Mouse (Mus musculus) Patski (cell line): ENCODE data around the gene Adra2a. TPM values are rescaled to one million over a fixed set of nuclear protein-coding genes. Genes with fewer than 3 reads are reported as not detected.

Experiments
- ATAC-seq: fragments of 100-300 bp; one replicate; pipeline ENCODE4 v1.8.0; 2021
- CTCF ChIA-PET: fragments of 350-600 bp; sonication (Branson Sonifier 250); formaldehyde crosslinking; loops from one replicate; lab custom pipeline; 2022; ENCODE audit warnings: inconsistent platforms; lab: Charles Lee
- POLR2A ChIA-PET: fragments of 350-600 bp; sonication (Branson Sonifier 250); formaldehyde crosslinking; loops from one replicate; lab custom pipeline; 2022; ENCODE audit warnings: antibody characterized with exemption, inconsistent platforms; lab: Charles Lee
- DNase-seq: peaks from one replicate; pipeline ENCODE4 v3.0.0-alpha.2; 2011; ENCODE audit warnings: low read depth, low spot score
- H3K27me3 ChIP-seq: fragments of 371-371 bp; one replicate; pipeline ENCODE4 v1.5.1; 2021
- CTCF ChIP-seq: fragments of 100-300 bp; IDR thresholded peaks from one replicate; pipeline ENCODE4 v1.5.1; 2021
- in situ Hi-C: fragments of 300-500 bp; cut with MboI; formaldehyde crosslinking; loops from 3 replicates; pipeline ENCODE4 v1.11.1; 2018; ENCODE audit warnings: low pct_unique_long_range_greater_than_20kb, mixed read lengths
- polyA plus RNA-seq: library from polyadenylated mRNA; unstranded; gene quantifications from one replicate; pipeline ENCODE4 v1.2.3, GENCODE M21; 2021

Adra2a gene
- polyA plus RNA-seq, 1 experiment from 2014 or later = 0.10 TPM

DNA sequence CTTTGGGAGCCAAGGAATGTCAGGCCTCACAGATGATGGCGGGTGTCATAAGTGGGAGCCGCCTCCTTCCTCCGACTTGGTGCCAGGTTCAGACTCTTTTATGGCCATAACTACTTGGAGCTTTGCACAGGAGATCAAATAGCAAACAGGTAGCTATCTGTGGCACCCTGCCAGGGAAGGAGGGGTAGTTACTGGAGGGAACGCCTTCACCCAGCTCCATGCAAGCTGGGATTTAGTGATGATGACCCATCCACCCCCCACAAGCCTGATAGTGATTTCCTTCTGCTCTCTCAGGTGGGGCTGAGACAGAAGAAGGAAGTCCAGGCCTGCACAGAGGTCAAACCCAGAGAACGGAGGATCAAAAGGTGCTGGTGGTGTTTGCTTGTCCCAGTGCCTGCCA, 26.6 kb downstream of the Adra2a start:
- in situ Hi-C loops = no loop called here
- POLR2A ChIA-PET = no interaction called here
- ATAC-seq (no peak), DNase-seq (no peak)
- H3K27me3 ChIP-seq = peaks cover 55% of the 10 kb centered on the region
- TF ChIP-seq CTCF = no peak
- CTCF ChIA-PET = no interaction called here

DNA sequence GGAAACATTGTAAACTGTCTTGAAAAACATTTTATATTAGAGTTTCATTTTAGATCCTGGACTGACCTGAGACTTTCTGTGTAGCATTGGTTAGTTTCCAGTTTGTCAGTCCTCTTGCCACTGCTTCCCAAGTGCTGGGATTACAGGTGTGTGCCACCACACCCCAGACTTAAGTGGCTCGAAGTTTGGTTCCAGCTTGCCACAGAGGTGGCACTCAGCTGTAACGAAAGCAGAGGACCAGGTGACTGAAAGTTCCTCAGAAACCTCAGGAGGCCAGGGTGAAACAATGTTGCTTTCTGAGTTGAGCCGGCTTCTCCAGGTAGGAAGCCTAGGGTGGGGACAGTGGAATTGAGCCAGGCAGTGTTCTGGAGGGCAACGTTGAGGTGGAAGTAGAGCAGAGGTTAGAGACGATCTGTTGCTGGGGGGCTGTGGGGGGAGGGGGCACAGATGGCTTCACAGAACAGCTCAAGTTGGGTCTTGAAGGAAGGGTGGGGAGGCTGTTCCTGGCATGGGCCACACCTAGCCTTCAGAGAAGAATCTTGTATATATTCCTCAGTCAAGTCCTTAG, 28.4 kb downstream of the Adra2a start:
- POLR2A ChIA-PET = no interaction called here
- TF ChIP-seq CTCF = no peak
- H3K27me3 ChIP-seq = peaks cover 52% of the 10 kb centered on the region
- CTCF ChIA-PET = no interaction called here
- no peak for DNase-seq
- in situ Hi-C loops = no loop called here
- ATAC-seq = no peak

DNA sequence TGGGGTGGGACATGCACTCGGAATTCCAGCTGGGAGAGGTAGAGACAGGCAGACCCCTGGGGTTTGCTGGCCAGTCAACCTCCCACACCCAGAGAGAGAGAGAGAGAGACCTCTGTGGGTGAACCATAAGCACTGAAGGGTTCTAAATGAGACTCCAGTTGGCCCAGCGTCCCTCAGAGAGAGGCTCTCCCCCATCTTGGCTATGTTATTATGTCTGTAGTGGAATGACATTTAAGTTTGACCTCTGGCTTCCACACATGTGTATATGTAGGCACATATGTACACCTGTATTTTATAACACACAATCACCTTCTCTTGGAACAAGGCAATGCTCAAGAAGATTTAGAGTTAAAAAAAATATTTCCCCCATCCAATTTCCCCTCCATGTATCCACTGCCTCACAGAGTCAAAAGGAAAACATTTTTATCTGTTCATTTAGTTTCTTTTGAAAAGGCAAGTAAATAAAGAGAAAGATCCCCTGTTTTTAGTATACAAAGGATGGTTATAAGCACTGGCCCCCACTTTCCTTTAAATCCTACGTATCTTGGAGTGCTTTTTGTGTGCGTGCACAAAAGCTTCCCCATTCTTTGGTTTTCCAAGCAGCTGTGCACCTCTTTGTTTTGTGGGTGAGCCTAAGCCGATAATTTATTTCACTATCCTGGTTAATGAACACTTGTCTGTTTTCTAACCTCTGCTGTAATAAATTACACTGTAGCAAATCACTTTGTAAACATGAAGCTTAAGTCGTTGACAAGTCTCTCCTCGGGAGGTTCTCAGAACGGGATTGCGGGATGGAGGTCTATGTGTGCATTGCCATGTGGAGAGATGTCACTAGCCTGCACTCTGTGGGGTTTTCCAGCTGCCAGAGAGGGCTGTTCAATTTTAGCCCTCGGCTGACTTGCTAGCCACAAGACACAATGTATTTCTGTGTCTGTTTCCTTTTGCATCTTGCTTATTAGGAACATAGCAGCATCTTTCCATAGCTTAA, 32.7 kb downstream of the Adra2a start:
- in situ Hi-C loops = no loop called here
- POLR2A ChIA-PET = no interaction called here
- TF ChIP-seq CTCF = no peak
- CTCF ChIA-PET = no interaction called here
- no peak for ATAC-seq
- DNase-seq = no peak
- peaks cover 74% of the 10 kb centered on the region for H3K27me3 ChIP-seq

DNA sequence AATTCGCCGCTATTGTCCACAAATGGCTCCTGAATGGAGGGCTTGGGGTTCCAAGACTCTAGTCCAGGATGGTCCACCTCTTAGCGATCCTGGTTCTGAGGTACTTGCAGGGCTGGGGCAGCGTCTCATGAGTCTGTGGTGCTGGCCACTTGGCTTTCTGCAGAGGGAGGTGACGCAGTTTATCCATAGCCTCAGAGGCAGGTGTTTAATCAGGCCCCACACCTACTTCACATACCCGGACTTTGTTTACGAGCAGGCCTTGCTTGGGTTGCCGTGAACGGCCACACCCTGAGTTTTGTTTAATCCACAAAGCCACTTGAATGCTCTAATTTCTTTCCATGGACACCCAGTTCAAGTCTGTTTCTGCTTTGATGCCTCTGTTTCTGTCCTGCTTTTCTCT, 37.4 kb downstream of the Adra2a start:
- CTCF ChIA-PET = no interaction called here
- POLR2A ChIA-PET = no interaction called here
- DNase-seq (no peak), ATAC-seq (no peak)
- peaks cover 80% of the 10 kb centered on the region for H3K27me3 ChIP-seq
- TF ChIP-seq CTCF = no peak
- in situ Hi-C loops = no loop called here

DNA sequence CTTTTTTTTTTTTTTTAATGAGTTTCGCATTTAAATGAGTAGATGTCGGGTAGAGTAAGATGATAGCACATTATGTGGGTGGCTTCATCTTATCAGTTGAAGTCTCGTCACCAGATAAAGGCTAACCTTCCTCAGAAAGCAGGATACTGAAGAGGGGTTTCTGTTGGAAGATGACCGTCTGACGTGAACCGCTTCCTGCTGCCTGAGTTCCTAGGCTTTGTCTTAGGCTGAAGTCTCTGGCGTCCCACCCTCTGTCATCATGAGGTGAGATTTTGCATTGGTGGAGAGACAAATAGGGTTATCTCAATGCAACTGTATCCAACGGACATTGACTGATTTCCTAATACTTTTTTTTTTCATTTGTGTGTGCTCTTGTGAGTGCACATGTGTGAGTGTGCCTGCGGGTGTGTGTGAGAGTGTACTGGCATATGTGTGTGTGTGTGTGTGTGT, 37.8 kb downstream of the Adra2a start:
- in situ Hi-C loops = no loop called here
- peaks cover 75% of the 10 kb centered on the region for H3K27me3 ChIP-seq
- ChIA-PET POLR2A (no interaction called here), CTCF (no interaction called here)
- DNase-seq = no peak
- ATAC-seq = no peak
- TF ChIP-seq CTCF = no peak

DNA sequence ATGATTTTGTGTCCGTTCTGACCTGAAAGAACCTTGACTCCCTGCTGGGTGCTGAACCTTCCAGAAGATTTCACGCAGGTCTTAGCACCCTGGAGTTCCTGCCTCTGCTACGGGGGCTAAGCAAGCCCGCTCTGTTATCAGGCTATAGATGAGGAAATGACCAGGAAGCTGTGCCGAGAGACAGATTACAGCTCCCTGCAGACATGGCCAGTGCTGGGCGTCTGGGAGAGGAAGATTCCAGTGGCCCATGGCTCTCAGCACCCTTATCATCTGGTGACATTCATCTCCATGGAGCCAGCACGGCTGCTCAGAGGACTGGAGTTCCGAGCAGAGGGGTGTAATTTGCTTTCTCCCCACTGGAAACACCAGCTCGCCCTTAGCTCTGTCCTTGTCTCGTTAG, 43.4 kb downstream of the Adra2a start:
- DNase-seq = no peak
- in situ Hi-C loops = no loop called here
- ChIA-PET POLR2A (no interaction called here), CTCF (no interaction called here)
- H3K27me3 ChIP-seq = peaks cover 64% of the 10 kb centered on the region
- no peak for ATAC-seq
- no peak for TF ChIP-seq CTCF

DNA sequence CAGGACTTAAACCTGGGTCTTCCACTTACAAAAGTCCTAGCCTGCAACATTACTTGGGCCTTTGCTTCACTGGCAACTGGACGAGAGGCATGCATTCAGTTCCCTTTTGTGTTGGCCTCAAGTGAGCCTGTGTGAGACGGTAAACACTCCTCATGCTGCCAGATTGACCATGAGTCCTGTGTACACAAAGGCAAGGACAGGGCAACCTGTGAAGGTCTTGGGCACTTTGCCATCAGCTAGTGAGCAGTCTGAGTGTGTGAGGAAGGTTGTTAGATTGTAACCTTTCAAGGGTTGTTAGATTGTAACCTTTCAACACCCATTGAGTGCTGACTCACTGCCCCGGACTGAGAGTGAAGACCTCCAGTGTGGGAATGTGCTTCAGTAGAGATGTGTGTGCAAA, 49.6 kb downstream of the Adra2a start:
- no peak for TF ChIP-seq CTCF
- H3K27me3 ChIP-seq = peaks cover 74% of the 10 kb centered on the region
- in situ Hi-C loops = no loop called here
- ATAC-seq (no peak), DNase-seq (no peak)
- ChIA-PET POLR2A (no interaction called here), CTCF (no interaction called here)

DNA sequence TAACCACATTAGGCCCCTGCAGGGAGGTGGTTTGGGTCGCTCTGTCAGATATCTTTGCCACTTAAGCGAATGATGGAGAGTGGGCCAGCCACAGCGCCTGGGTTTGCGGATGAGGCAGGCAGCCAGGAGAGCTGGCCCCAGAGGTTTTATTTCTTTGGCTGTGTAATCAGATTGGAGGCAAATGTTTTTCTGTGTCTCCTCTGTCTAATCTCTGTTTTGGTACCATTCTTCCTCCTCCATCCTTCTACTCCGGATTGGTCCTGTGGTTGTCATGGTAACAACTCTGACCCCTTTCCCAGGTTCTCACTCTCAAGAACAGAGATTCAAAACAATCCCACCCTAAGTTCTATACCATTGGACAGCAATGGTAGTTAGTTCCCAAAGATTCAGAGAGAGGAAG, 51.8 kb downstream of the Adra2a start:
- in situ Hi-C loops = no loop called here
- DNase-seq = no peak
- no peak for TF ChIP-seq CTCF
- ChIA-PET CTCF (no interaction called here), POLR2A (no interaction called here)
- no peak for ATAC-seq
- peaks cover 70% of the 10 kb centered on the region for H3K27me3 ChIP-seq

DNA sequence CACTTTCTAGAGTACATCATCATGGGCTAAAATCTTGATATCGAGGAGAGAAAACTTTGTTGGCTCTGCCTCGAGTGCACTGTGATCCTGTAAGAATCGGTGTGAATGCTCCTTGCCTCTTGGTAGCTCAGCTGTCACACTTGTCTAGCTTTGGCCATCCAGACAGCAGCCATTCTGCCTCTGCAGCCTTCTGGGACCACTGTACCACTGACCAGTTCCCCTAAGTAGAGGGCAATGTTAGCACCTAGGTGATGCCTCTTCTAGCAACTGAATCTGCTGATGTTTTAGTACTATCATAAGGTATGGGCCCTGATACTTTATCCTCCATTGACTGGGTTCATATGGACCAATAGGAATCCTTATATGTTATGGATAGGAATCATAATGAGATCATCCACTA, 54.4 kb downstream of the Adra2a start:
- peaks cover 64% of the 10 kb centered on the region for H3K27me3 ChIP-seq
- in situ Hi-C loops = no loop called here
- CTCF ChIA-PET = no interaction called here
- ATAC-seq = no peak
- no peak for DNase-seq
- POLR2A ChIA-PET = no interaction called here
- TF ChIP-seq CTCF = no peak

Other genes with a start within 250 kb of the Adra2a start
- gene Pdcd4, start 151.9 kb upstream of the Adra2a start, polyA plus RNA-seq = 101 TPM
- gene Shoc2, start 99.8 kb upstream of the Adra2a start, polyA plus RNA-seq = 65.6 TPM
- 53.0 TPM for gene Bbip1, start 99.5 kb upstream of the Adra2a start, polyA plus RNA-seq